Mouse (Mus musculus): ENCODE measurements around the gene Pi4kb.
"Not testable (repeated sequence)": the region's sequence is repeated elsewhere in the genome, so short reads cannot be mapped to it uniquely, and the experiment has no call there.

GRCm38 (mm10) chr3:94935332-94935731, 39.2 kb upstream of the Pi4kb start:
- TF ChIP-seq POLR2A, CTCF (IDR thresholded peaks at IDR 0.05; ENCODE audit: insufficient read depth, low read depth, low read length): not testable (repeated sequence)

Data from olfactory bulb, adult 2 months (tissue).